Mouse (Mus musculus): Measurements from ENCODE around the gene Olfr1507. TPM values are rescaled to one million over a fixed set of nuclear protein-coding genes. Genes with fewer than 3 reads are reported as not detected.

The Olfr1507 gene
- polyA plus RNA-seq (2016; fragmentation: Nextera tagmentation; extraction: Ambion mirVana): not detected in 2 replicates

GRCm38 (mm10) chr14:52495516-52495915 lies at the start of gene Olfr1507:
TSS of gene Olfr1507 (minus strand) at chr14:52495749.
- no peaks in the 10 kb centered on the region for H3K9me3 ChIP-seq (replicated peaks)
- H3K27ac ChIP-seq: no peak within 1 kb of the TSS
- no peaks in the 10 kb centered on the region for H3K27me3 ChIP-seq
- 87% methylated on average over 4 of the region's 4 CpGs for whole genome bisulfite sequencing
- H3K9ac ChIP-seq: no peak within 1 kb of the TSS
- H3K4me1 ChIP-seq: no peaks in the 10 kb centered on the region
- H3K4me3 ChIP-seq: no peak within 1 kb of the TSS
- H3K4me2 ChIP-seq (replicated peaks): no peak within 1 kb of the TSS
- H3K36me3 ChIP-seq: no peaks in the 10 kb centered on the region
- ATAC-seq (ENCODE audit: low FRiP score): no peak

- no peaks in the 10 kb centered on the region for H3K4me1 ChIP-seq
- WGBS: 90% methylated on average over 1 of the region's 1 CpGs
- no peak overlapping the region for H3K4me3 ChIP-seq
- peaks cover 6% of the 10 kb centered on the region; the same call in 1 of the 2 replicates for H3K9me3 ChIP-seq (replicated peaks)
- no peaks in the 10 kb centered on the region for H3K36me3 ChIP-seq
- no peaks in the 10 kb centered on the region for H3K27me3 ChIP-seq
- H3K9ac ChIP-seq: no peak overlapping the region
- no peak overlapping the region for H3K4me2 ChIP-seq (replicated peaks)
- H3K27ac ChIP-seq: no peak overlapping the region
- no peak for ATAC-seq (ENCODE audit: low FRiP score)
Observed at GRCm38 (mm10) chr14:52533336-52533735, 37.8 kb upstream of the Olfr1507 start.

- WGBS: 86% methylated on average over 1 of the region's 1 CpGs
- no peak for ATAC-seq (ENCODE audit: low FRiP score)
- H3K4me3 ChIP-seq: no peak overlapping the region
- no peaks in the 10 kb centered on the region for H3K27me3 ChIP-seq
- H3K36me3 ChIP-seq: no peaks in the 10 kb centered on the region
- no peaks in the 10 kb centered on the region for H3K4me1 ChIP-seq
- H3K27ac ChIP-seq: no peak overlapping the region
- no peak overlapping the region for H3K4me2 ChIP-seq (replicated peaks)
- 0 out of 2 replicates have a peak, but pooled peaks cover 9% of the 10 kb centered on the region for H3K9me3 ChIP-seq (replicated peaks)
- H3K9ac ChIP-seq: no peak overlapping the region
Observed at GRCm38 (mm10) chr14:52524952-52525351, 29.4 kb upstream of the Olfr1507 start.

- Histone ChIP-seq H3K4me1 (no peaks in the 10 kb centered on the region), H3K4me2 (replicated peaks) (no peak within 1 kb of the TSS), H3K4me3 (no peak within 1 kb of the TSS), H3K27me3 (no peaks in the 10 kb centered on the region), H3K27ac (no peak within 1 kb of the TSS), H3K9ac (no peak within 1 kb of the TSS), H3K36me3 (no peaks in the 10 kb centered on the region), H3K9me3 (replicated peaks) (no peaks in the 10 kb centered on the region)
- no peak for ATAC-seq (ENCODE audit: low FRiP score)
- 71% methylated on average over 2 of the region's 2 CpGs for WGBS
Observed at GRCm38 (mm10) chr14:52467395-52467794, 28.2 kb downstream of the Olfr1507 start, which contains the start of gene Olfr1508. TSS of gene Olfr1508 (minus strand) at chr14:52467495.

GRCm38 (mm10) chr14:52465738-52466137 lies 29.8 kb downstream of the Olfr1507 start:
- H3K9me3 ChIP-seq (replicated peaks): no peaks in the 10 kb centered on the region
- H3K9ac ChIP-seq: no peak overlapping the region
- H3K36me3 ChIP-seq: no peaks in the 10 kb centered on the region
- ATAC-seq (ENCODE audit: low FRiP score): no peak
- H3K4me2 ChIP-seq (replicated peaks): no peak overlapping the region
- 90% methylated on average over 1 of the region's 1 CpGs for WGBS
- no peaks in the 10 kb centered on the region for H3K4me1 ChIP-seq
- no peaks in the 10 kb centered on the region for H3K27me3 ChIP-seq
- no peak overlapping the region for H3K27ac ChIP-seq
- H3K4me3 ChIP-seq: no peak overlapping the region

- H3K4me2 ChIP-seq (replicated peaks): no peak overlapping the region
- no peaks in the 10 kb centered on the region; the same call in 1 of the 2 replicates for H3K9me3 ChIP-seq (replicated peaks)
- H3K4me1 ChIP-seq: no peaks in the 10 kb centered on the region
- no peaks in the 10 kb centered on the region for H3K36me3 ChIP-seq
- H3K27ac ChIP-seq: no peak overlapping the region
- no peak for ATAC-seq (ENCODE audit: low FRiP score)
- H3K9ac ChIP-seq: no peak overlapping the region
- H3K27me3 ChIP-seq: no peaks in the 10 kb centered on the region
- no peak overlapping the region for H3K4me3 ChIP-seq
Observed at GRCm38 (mm10) chr14:52461928-52462327, 33.6 kb downstream of the Olfr1507 start.

- no peak overlapping the region for H3K4me3 ChIP-seq
- 91% methylated on average over 8 of the region's 8 CpGs for WGBS
- H3K4me2 ChIP-seq (replicated peaks): no peak overlapping the region
- H3K36me3 ChIP-seq: no peaks in the 10 kb centered on the region
- ATAC-seq (ENCODE audit: low FRiP score): no peak
- H3K9ac ChIP-seq: no peak overlapping the region
- H3K4me1 ChIP-seq: no peaks in the 10 kb centered on the region
- no peaks in the 10 kb centered on the region for H3K27me3 ChIP-seq
- H3K27ac ChIP-seq: no peak overlapping the region
- H3K9me3 ChIP-seq (replicated peaks): no peaks in the 10 kb centered on the region
Observed at GRCm38 (mm10) chr14:52451138-52451537, 44.4 kb downstream of the Olfr1507 start.

GRCm38 (mm10) chr14:52442690-52443089 lies 52.9 kb downstream of the Olfr1507 start, which contains the start of gene Olfr1509:
TSS of gene Olfr1509 (plus strand) at chr14:52442990.
- no peak within 1 kb of the TSS for H3K4me2 ChIP-seq (replicated peaks)

More at GRCm38 (mm10) chr14:52442690-52443089, 52.9 kb downstream of the Olfr1507 start, which contains the start of gene Olfr1509:
- no peaks in the 10 kb centered on the region for H3K36me3 ChIP-seq
- H3K9me3 ChIP-seq (replicated peaks): no peaks in the 10 kb centered on the region
- H3K27ac ChIP-seq: no peak within 1 kb of the TSS
- no peaks in the 10 kb centered on the region for H3K4me1 ChIP-seq
- no peak within 1 kb of the TSS for H3K4me3 ChIP-seq
- H3K27me3 ChIP-seq: no peaks in the 10 kb centered on the region
- H3K9ac ChIP-seq: no peak within 1 kb of the TSS
- ATAC-seq (ENCODE audit: low FRiP score): no peak

Other genes starting within 250 kb of the Olfr1507 start
- 57.4 and 57.7 TPM in 2 replicates for gene Chd8, start 238.0 kb downstream of the Olfr1507 start, polyA plus RNA-seq (2016; fragmentation: Nextera tagmentation; extraction: Ambion mirVana)
- 51.1 and 57.3 TPM in 2 replicates for gene Tox4, start 216.6 kb downstream of the Olfr1507 start, polyA plus RNA-seq (2016; fragmentation: Nextera tagmentation; extraction: Ambion mirVana)
- gene Rab2b, start 216.2 kb downstream of the Olfr1507 start, polyA plus RNA-seq (2016; fragmentation: Nextera tagmentation; extraction: Ambion mirVana): 40.6 and 51.9 TPM in 2 replicates
- 54.7 and 56.1 TPM in 2 replicates for gene Mettl3, start 190.6 kb downstream of the Olfr1507 start, polyA plus RNA-seq (2016; fragmentation: Nextera tagmentation; extraction: Ambion mirVana)
- gene Sall2, start 167.0 kb downstream of the Olfr1507 start, polyA plus RNA-seq (2016; fragmentation: Nextera tagmentation; extraction: Ambion mirVana): 60.7 and 62.8 TPM in 2 replicates
- 0.06 TPM in 1 of 2 replicates, not detected in the other for gene Olfr1513, start 139.3 kb downstream of the Olfr1507 start, polyA plus RNA-seq (2016; fragmentation: Nextera tagmentation; extraction: Ambion mirVana)
- not detected in 2 replicates for gene Olfr1512, start 116.6 kb downstream of the Olfr1507 start, polyA plus RNA-seq (2016; fragmentation: Nextera tagmentation; extraction: Ambion mirVana)
- not detected in 2 replicates for gene Olfr1511, start 98.4 kb downstream of the Olfr1507 start, polyA plus RNA-seq (2016; fragmentation: Nextera tagmentation; extraction: Ambion mirVana)
- not detected in 2 replicates for gene Olfr1510, start 81.4 kb downstream of the Olfr1507 start, polyA plus RNA-seq (2016; fragmentation: Nextera tagmentation; extraction: Ambion mirVana)
- gene Olfr1509, start 52.8 kb downstream of the Olfr1507 start, polyA plus RNA-seq (2016; fragmentation: Nextera tagmentation; extraction: Ambion mirVana): not detected in 2 replicates
- gene Olfr1508, start 28.3 kb downstream of the Olfr1507 start, polyA plus RNA-seq (2016; fragmentation: Nextera tagmentation; extraction: Ambion mirVana): not detected in 2 replicates